Mouse (Mus musculus) NIH3T3 (cell line): Measurements from ENCODE around the gene Pvalb.

Experiments
- DNase-seq: peaks from one replicate; pipeline ENCODE4 v3.0.0-alpha.2; 2012; ENCODE audit warnings: low read depth

Pvalb gene

DNA sequence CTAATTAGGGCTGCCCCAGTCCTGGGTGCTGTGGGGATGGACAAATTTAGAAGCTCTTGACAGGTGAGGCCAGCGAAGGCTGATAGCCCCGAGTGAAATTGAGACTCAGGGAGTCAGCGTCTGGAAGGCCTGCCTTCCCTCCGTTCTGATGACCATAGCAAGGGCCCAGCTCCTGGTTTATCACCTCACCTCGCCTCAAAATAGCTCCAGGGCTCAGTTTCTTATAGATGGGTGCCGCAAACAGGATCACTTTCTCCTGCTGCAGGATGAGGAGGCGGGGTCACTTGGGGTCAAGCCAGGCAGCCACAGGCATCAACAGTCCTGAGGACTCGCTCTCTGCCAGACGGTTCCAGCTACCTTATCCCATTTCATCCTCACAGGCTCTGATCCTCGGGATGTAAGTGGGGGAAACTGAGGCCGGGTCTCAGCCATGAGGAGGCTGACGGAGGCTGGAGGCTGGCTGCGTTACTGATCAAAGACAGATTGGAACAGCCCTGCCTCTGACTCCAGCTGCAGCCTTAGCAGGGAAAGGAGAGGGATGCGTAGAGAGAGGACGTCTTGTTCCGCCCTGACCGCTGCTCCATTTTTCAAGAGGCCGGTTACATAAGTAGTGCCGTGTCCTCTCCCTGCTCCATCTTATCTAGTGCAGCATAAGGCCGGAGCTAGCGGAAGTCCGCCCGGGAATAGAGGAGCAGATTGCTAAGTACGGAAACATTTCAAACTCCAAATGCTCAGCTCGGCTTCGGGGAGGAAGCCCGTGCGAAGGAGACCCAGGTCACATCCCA, 10.9 kb downstream of the Pvalb start:
- DNase-seq: no peak

DNA sequence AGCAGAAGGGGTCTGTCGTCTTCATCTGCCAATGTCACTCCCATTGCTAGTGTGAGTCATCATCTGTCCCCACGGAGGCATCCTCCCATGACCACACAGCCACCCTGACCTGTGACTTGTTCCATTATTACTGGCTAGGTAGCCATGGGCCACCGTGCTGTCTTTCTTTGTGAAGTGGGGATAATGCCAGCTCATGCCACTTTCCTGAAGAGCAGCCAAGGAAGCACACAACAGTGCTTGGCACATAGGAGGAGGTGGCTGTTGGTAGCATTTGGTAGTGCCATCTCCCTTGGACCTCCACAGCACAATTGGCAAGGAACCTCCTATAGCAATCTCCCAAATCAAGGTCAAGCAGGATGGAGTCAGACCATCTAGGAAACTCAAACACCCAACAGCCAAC, 11.9 kb downstream of the Pvalb start:
- DNase-seq: no peak

DNA sequence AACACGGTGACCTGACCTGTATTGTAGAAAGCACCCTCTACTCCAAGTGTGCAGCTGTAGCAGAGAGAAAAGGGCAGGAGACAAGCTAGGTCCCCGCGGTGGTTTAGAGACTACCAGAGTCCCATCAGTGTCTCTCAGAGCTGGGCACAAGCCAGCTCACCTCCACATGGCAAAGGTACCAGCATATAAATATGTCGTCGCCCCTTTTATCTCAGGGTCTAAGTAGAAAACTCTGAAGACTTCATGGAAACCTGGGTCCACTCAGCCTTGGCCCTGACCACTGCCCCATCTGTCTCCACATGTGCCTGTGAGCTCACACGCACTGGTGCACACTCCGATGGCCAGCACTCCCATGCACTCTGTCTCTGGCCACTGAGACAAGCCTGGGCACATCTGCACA, 16.6 kb downstream of the Pvalb start:
- DNase-seq: no peak

DNA sequence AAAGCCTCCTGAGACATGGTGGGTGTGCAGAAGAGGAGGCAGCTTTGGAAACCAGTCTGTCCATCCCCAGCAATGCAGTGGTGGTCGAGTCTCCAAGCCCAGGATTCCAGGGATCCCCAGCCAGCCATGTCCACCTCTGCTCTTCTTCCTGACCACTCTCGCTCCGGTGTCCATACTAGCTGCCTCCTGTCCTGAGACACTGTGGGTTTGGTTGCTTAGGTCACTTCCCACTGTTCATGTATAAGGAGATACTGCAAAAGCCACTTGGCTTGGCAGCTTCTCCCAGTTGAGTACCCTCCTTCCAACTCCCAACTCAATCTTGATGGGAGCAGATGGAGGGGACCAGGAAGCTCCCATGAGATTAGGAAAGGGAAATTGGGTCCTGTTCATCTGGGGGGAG, 17.7 kb downstream of the Pvalb start:
- DNase-seq: no peak

DNA sequence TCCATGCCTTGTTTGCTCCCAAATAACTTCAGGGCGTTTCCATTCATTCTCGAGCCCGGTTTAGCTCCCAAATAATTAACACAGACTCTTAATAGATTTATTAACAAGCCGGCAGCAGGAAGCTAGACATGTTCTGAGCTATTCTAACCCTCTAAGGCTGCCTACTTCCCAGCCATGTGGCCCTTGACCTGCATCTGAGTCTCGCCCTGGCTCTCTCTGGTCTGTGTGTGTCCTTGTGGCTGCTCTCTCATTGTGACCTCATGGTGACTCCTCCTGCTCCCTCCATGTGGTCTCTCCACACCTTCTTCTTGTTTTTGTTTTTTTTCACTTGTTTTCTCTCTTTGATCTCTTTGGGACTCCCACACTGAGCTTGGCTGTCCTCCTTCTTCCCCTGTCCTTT, 19.3 kb downstream of the Pvalb start:
- no peak for DNase-seq

DNA sequence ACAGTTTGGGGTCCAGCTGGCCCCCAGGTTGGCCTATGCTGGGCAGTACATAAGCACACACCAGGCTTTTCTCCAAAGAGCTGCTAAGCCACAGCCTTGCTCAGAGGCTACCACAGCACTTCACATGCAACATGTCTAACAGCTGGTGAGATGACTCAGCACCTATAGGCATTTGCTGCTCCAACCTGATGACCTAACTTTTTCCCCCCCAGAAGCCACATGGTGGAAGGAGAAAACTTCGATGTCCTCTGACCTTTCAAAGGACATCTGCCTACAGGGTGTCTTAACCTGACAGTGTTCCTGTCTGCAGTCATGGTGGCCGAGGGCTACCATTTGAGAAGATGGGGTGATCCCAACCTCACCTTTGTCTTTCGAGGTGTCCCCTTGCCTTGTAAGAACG, 20.6 kb downstream of the Pvalb start:
- DNase-seq: no peak

DNA sequence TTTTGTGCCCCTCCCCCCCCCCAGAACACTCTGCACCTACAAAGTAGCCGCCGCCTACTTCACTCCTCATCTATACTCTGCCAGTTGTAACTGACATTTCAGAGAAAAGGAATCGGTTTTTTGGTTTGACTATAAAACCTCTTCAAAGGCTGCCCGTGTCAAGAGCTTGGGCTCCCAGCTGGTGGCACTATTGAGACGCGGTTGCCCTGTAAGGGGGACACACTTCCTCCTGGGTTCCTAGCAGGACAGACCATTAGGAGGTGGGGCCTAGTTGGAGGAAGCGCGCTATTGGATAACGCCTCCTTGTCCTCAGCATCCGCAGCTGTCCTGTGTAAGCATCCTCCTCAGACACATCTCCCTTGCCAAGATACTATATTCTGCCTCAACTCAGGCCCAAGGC, 21.3 kb downstream of the Pvalb start:
- DNase-seq: peak; percentile 27

DNA sequence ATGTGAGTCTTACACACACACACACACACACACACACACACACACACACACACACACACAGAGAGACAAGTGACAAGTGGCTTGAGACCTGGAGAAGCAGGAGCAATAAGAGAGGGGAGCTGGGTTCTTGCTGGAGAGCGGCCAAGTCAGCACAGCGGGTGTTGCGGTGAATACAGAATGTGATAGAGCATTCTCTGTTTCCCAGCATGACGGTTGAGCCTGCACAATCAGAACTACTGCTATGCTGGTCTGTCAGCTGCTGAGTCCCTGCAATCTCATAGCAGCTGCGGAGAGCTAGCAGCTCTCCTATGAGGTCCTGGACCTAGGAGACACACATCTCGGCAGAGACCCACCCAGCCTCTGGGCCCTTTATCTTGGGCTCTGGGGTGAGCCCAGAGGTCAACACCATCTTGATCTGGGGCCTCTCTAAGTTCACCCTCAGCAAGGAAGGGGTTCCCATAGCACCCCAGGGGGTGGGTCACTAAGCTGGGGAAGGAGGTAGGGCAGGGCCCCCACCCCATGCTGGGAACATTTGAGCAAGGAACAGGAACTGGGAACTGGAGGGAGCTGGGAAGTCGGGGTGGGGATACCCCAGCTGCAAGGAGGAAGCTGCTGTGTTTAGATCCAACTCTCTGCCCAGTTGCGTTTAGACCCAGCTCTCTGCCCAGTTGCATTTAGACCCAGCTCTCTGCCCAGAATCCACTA, 24.3 kb downstream of the Pvalb start:
- DNase-seq: no peak

DNA sequence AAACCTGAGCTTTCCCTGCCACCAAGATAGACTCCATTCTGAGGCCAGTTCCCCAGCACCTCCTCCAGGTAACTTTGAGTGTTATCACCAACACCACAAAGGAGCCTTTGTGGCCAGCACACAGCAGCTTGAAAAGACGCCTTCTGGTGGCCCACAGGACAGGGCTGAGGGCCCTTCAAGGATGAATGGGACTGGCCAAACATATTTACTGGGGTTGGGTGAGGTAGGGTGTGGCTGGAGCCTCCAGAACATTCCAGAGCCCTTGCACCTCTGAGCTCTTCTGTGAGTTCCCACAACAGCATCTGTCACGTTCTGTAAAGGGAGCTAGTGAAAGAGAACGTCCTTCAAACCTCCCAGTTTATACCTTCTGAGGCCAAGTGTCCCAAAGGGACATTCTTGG, 26.4 kb downstream of the Pvalb start:
- no peak for DNase-seq

DNA sequence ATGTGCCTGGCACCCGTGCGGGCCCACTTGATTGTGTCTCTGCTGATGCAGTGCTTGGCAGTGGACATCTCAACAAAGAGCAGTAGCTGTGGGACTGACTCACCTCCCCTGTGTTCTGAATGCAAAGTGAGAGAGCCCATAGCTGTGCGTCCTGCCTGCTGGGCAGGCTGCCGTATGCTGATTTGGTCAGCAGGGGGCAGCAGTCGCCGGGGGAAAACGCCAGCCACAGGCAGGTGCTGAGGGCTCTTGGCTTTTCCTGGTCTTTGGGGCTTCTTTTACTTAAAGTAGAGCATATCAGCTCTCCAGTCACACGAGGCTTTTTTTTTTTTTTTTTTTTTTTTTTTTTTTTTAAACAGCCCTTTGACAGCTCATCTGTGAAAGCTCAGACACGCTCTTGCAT, 27.8 kb downstream of the Pvalb start:
- peak; percentile 91 for DNase-seq

DNA sequence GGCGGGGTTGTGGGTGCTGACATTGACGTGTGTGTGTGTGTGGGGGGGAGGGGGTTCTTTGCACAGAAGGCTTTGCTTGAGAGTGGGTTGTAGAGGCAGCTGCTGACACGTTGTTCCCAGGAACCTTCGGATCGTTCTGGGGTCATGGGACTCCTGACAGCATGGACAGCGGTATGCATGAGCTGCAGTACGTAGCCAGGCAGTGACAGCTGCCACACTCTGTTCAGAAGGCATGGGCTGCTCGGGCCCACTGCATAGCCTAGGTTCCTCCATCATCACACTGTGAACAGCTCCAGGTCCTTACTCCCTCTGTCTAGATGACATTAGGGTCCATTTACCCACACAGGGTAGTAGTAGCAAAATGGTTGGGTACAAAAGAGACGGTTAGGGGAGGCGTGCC, 28.9 kb downstream of the Pvalb start:
- peak; percentile 13 for DNase-seq

DNA sequence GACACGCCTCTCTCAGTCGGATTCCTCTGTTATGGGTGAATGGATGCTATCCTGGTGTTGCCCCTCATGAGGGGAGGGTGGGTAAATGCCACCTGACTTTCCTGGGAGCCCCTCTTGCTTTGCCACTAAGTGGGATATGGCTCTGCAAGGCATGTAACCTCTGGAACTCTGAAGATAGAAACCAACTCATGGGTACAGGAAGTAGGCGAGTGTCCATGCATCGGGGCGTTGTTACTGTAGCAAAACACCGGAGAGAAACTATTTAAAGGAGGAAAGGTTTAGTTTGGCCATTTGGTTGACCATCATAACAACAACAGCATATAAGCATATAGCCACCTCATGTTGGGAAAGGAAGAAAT, 31.3 kb downstream of the Pvalb start:
- DNase-seq: no peak

DNA sequence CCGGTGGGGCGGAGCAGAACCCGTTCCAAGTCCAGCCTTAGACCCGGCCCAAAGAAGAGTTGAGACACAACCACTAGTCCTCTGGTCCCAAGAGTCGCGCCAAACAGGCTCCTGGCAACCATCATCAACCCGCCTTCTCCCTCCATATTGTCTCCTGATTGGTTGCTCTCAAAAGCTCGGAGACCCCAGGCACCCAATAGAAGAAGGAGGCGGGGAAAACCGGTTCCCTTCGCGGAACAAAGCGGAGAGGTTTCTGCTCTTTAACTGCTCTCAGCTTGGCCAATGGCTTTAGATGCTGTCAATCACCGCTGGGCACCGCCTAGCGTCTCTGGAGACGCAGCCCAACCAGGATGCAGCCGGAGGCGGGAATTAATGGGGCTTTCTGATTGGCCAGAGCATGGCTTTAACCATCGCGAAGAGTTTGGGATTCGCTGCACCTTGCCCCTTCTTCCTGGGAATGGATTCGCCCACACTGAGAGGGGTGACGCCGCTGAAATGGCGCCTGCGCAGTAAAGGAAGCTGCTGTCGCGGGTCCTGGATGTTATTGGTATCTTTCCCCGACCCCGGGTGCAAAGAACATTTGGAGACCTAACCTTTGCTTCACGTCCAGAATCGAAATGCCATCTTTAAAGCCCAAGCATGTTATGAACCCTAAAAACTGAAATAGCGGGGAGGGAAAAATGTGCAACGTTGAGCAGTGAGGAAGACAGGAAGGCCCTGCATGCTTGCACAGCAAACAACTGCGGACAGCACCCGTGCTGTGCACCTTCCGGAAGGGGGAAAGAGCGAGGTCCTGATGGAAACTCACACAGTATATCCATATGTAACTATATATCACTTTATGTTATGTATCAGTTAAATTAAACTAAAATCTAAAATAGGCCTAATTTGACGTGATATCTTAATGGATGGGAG, 32.0 kb downstream of the Pvalb start, which contains the start of gene Ift27:
Gene Ift27 (minus strand): TSS at position 136 of the 915 bp plus-strand sequence.
- DNase-seq: peak; percentile 99

DNA sequence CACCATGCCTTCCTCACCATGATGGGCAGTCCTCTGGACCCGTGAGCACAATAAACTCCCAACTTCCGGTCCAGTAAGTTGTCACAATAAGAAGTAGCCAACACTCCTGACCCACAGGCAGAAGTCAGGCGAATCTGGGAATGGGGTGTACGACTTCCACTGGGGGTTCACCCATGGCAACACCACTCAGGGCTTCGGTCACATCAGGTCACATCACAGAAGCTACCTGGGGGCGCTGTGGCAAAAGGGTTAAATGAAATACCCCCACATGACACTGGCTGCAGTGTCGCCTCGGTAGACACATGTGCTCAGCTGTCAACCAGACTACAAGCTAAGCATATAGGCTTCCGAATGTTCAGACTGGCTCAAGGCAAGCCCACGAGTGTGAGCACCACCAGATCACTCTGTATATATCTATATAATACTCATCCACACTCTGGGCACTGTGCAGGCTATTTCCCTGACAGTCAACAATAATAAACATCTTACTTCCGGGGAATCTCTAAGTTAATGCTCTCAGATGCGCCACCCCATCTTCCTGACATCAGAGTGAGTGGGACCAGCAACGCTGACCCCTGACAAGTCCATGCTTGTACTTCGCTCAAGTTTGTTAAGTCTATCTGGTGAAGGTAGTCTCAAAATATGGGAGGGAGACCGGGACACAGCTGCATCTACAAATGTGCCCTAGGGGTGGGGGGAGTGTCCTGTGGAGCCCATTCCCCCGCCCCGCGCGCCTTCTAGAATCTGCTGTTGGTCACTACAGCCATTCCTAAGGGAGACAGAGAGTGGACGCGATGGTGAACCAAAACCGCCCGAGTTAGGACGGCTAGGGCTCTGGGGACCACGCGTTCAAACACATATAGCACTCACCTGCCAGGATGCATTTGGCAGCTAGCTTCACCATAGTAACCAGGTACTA, 33.0 kb downstream of the Pvalb start:
- DNase-seq: peak; percentile 41

DNA sequence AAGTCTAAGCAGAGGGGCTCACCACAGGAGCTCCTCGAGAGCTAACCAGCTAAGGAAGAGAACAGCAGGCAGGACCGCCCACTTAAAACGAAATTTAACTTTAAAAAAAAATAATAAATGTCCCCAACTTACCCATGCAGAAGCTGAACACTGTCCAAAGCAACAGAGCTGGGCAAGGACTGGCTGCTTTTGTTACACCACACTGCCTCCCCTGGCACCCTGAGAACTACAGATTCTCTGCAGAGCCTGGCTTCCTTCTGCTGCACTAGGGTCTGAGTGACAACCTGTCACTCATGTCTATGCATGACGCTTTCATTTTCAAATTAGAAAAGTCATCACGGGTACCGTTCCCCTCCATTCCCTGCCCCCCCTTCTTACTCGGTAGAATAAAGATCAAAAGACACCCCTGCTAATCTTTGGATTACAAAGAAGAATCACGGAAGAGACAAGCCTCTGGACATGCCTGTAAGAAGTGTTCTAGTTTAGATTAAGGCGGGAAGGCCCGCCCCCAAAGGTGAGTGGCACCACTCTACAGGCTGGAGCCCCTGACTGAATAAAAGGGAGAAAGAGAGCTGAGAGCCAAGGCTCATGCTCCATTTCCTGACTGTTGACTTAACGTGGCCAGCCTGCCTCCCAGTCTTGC, 33.8 kb downstream of the Pvalb start:
- DNase-seq: peak; percentile 38

DNA sequence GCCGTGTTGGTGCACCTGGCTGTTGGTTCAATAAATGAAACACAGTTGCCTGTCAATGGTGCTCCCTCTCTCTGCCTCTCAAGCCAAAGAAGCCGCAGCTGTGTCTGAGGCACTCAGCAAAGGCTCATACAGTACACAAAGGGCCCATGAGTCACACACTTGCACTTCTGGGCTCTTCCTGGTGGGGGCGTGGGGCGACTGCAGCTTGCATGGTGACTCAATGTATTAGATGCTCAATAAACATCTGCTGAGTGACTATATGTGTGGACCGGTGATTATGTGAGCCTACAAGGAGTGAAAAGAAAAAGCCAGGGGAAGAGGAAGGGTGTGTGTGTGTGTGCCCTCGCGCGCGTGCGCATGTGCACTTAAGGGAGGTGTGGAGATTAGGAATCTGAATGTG, 34.5 kb downstream of the Pvalb start:
- DNase-seq: peak; percentile 69

DNA sequence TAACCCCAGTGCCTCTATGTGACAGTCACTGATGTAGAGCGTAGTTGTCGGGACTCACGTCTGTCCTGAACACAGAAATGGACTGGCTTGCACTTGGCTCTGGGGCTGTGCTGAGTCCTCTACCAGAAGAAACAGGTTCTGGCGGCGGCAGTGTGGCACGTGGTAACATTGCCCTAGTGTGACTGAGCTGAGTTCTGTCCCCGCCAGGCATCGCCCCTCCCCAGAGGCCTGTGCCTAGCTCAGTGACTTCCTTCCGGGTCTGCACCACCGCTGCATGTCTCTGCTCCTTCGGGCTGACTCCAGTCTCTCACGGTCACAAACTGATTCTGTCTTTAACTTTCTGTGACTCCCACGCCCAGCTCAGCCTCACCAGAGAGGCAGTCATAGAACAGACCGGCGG, 35.5 kb downstream of the Pvalb start:
- DNase-seq: no peak

DNA sequence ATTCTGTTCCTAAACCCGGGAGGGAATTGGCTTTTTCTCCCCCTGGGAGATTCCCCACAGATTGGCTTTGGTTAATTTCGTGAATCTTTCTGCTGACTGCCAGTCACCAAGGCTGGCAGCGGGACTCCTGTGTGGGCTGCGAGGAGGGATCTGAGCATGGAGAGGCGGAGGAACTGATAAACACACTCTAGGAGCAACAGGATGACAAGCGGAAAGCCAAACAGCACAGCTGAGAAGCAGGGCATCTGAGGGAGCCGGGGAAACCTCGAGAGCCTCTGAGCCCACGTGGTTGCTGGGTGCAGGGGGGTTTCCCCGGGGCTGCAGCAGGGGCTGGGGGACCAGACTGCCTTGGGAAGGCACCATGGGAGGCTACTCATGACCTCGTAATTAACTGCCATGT, 36.6 kb downstream of the Pvalb start:
- no peak for DNase-seq

DNA sequence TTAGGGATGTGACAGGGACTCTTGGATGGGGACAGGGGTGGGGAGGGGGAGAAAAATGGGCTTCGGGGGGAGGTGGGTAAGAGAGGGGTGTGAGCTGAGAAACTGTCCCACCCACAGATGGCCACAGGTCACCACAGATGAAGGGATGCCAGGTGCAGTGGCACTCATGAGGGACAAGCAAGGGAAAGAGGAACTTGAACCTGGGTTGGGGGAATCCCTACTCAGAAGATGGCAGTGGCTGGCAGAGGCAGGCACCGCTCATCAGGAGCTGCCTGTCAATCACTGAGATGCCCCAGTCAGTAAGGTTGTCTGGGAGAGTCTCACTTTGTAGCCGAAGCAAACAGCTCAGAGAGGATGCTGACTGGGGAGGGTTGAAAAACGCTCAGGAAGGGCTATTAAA, 40.9 kb downstream of the Pvalb start:
- no peak for DNase-seq

DNA sequence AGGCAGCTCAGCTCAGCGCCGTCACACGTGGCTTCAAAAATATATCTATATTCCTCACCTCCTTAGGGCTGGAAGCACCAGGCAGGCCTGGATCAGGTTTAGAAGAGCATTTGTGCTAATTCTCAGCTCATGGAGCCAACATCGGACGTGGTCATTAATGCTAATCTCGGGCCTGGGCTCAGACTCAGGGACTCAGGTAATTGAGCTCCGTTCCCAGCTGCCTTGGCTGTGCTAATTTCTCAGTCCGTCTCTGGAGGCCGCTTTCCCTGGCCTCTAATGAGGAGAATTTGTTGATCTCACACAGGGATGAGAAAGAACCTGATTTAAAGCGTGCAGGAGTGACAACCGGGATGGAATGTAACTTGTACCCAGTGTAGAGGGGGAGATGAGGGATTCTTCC, 41.7 kb downstream of the Pvalb start:
- DNase-seq: no peak

DNA sequence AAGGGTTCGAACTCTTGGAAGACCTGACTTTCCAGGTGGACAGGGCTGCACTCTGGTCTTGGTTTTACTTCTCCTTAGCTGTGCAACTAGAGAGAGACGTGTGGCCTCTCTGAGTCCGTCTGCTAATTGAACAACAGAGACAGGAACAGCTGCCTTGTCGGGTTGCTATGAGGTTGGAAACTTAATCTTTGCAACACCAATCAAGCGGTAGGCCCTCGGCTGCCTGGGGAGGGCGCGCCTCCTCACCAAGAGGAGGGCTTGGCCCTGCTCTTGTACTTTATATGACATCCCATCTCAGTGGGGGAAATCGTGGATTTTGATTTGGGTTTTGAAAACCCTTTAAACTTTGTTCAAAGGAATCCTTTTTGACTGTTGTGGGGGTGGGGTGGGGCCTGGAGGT, 44.3 kb downstream of the Pvalb start:
- DNase-seq: no peak
